Mouse (Mus musculus): ENCODE results near the gene Fgfr2. TPM values are rescaled to one million over a fixed set of nuclear protein-coding genes. Genes with fewer than 3 reads are reported as not detected.

Fgfr2 gene
- polyA plus RNA-seq, 1 experiment from 2014 or later: 104 TPM

DNA sequence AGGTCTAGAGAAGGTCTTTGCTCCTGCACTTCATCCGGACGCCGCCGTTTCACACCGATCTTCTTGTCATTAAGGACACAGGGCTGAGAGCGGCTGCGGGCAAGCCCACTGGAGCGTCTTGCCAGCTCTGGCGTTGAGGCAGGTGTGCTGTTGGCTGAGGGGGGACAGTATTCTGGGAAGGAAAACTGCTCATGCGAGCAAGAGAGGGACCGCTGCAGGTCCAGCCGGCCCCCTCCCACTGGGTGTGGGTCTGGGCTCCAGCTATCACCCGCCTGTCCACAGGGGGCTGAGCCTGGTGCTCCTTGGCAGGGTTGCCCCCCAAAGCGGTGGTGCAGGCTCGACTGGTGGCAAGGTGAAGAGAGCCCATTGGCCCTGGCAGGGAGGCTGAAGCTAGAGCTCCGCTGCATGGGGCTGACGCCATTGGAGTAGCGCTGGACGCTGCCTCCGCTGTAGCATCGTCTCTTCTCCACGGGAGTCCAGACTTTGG is 363.7 kb downstream of the Fgfr2 start:
- Histone ChIP-seq H3K4me1 (peaks cover 6% of the 10 kb centered on the region; the same call in 1 of the 2 replicates), H3K4me3 (replicated peaks) (no peak overlapping the region), H3K9me3 (no peaks in the 10 kb centered on the region), H3K36me3 (peaks cover 2% of the 10 kb centered on the region; the same call in 1 of the 2 replicates), H3K9ac (no peak overlapping the region), H3K27ac (no peak overlapping the region), H3K4me2 (no peak overlapping the region), H3K27me3 (replicated peaks) (no peaks in the 10 kb centered on the region)
- no peak for ATAC-seq (ENCODE audit: insufficient read depth, low FRiP score, low read depth)
- WGBS: 94% methylated on average over 22 of the region's 22 CpGs

- Histone ChIP-seq H3K4me1 (peaks cover 12% of the 10 kb centered on the region), H3K27me3 (replicated peaks) (no peaks in the 10 kb centered on the region), H3K4me2 (no peak overlapping the region), H3K9me3 (no peaks in the 10 kb centered on the region), H3K27ac (no peak overlapping the region), H3K9ac (no peak overlapping the region), H3K36me3 (peaks cover 2% of the 10 kb centered on the region; the same call in 1 of the 2 replicates), H3K4me3 (replicated peaks) (no peak overlapping the region)
- WGBS: 55% methylated on average over 5 of the region's 5 CpGs
- no peak for ATAC-seq (ENCODE audit: insufficient read depth, low FRiP score, low read depth)
These were observed 364.3 kb downstream of the Fgfr2 start for GRCm38 (mm10) chr7:132758875-132759274.

- peak; percentile 32 for ATAC-seq (ENCODE audit: insufficient read depth, low FRiP score, low read depth)
- peaks cover 17% of the 10 kb centered on the region for H3K4me1 ChIP-seq
- H3K27me3 ChIP-seq (replicated peaks): no peaks in the 10 kb centered on the region
- H3K9me3 ChIP-seq: no peaks in the 10 kb centered on the region
- H3K36me3 ChIP-seq: peaks cover 2% of the 10 kb centered on the region; the same call in 1 of the 2 replicates
- 82% methylated on average over 5 of the region's 5 CpGs for WGBS
- H3K4me2 ChIP-seq: no peak overlapping the region
- no peak overlapping the region for H3K9ac ChIP-seq
- no peak overlapping the region for H3K27ac ChIP-seq
- H3K4me3 ChIP-seq (replicated peaks): no peak overlapping the region
These were observed 366.8 kb downstream of the Fgfr2 start for GRCm38 (mm10) chr7:132756325-132756724.

- H3K9me3 ChIP-seq: no peaks in the 10 kb centered on the region
- no peak overlapping the region for H3K4me2 ChIP-seq
- peak overlapping the region; percentile 23; the same call in 1 of the 2 replicates for H3K27ac ChIP-seq
- no peak overlapping the region for H3K9ac ChIP-seq
- 54% methylated on average over 3 of the region's 3 CpGs for WGBS
- H3K4me3 ChIP-seq (replicated peaks): no peak overlapping the region
- peaks cover 17% of the 10 kb centered on the region for H3K4me1 ChIP-seq
- peak; percentile 37; the same call in 1 of the 2 replicates for ATAC-seq (ENCODE audit: insufficient read depth, low FRiP score, low read depth)
- H3K27me3 ChIP-seq (replicated peaks): no peaks in the 10 kb centered on the region
- H3K36me3 ChIP-seq: peaks cover 2% of the 10 kb centered on the region; the same call in 1 of the 2 replicates
These were observed 368.8 kb downstream of the Fgfr2 start for GRCm38 (mm10) chr7:132754389-132754750.

DNA sequence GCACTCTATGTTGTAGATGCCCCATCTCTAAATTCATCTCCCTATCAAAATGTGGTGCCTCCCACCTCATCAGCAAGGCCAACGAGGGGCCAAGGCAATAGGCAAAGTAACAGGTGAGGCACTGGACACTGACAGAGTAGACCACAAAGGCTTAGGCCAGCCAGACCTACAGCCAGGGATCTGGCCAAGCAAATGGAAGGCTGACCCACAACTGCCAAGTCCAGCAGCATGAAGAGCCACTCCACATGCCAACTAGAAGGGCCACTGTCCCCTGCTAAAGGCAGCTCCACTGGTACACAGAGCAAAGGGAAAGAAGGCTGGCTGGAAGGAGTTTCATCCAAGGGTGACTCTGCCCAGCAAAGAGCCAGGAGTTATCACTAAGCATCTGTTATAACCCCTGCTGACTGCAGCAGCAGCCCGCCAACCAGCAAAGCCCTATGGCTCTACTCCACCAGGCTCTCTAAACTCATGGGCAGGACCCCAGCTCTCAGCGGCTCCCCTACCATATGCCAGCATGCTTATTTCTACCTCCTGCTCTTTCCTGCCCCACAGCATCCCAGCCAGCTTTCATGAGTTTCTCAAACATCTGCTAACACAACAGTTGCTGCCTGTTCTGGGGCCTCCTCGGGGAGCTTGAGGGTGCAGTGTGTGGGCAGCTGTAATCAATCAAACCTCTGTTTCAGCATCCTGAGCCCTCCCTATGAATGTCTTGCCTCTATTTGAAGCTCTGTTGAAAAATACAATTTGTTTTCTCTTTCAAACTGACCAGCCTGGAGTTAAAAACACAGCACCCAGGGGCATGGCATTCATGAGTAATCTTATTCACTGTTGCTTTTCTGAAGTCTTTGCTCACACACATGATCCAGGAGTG is 369.4 kb downstream of the Fgfr2 start:
- Histone ChIP-seq H3K27me3 (replicated peaks) (no peaks in the 10 kb centered on the region), H3K27ac (peak overlapping the region; percentile 23; the same call in 1 of the 2 replicates), H3K4me3 (replicated peaks) (no peak overlapping the region), H3K9me3 (no peaks in the 10 kb centered on the region), H3K4me1 (peaks cover 17% of the 10 kb centered on the region), H3K4me2 (no peak overlapping the region), H3K36me3 (peaks cover 2% of the 10 kb centered on the region; the same call in 1 of the 2 replicates), H3K9ac (no peak overlapping the region)
- 0 out of 2 replicates have a peak, but pooled peaks have one; percentile 20 for ATAC-seq (ENCODE audit: insufficient read depth, low FRiP score, low read depth)
- 54% methylated on average over 4 of the region's 4 CpGs for WGBS

DNA sequence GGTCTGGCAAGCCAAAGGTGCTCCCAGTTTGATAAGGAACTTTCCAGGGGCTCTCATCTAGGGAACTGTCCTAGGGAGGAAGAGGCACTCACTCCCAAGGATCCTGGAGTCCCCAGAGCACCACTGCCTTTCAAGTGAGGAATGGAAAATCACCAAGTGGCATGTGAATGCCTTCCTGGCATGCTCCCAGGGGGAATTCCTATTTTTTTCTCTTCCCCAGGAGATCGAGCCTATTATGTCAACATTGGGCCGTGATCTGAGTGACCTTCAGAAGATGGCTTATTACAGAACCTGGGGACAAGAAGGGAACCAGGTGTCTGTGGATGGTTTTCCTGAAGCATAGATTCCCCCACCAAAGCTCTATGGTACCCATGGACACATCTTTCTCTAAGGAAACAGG is 371.4 kb downstream of the Fgfr2 start:
- Histone ChIP-seq H3K36me3 (no peaks in the 10 kb centered on the region), H3K4me2 (no peak overlapping the region), H3K9me3 (no peaks in the 10 kb centered on the region), H3K27ac (no peak overlapping the region), H3K27me3 (replicated peaks) (no peaks in the 10 kb centered on the region), H3K4me3 (replicated peaks) (no peak overlapping the region), H3K4me1 (peaks cover 23% of the 10 kb centered on the region), H3K9ac (no peak overlapping the region)
- WGBS: 59% methylated on average over 2 of the region's 2 CpGs
- ATAC-seq (ENCODE audit: insufficient read depth, low FRiP score, low read depth): no peak

GRCm38 (mm10) chr7:132749504-132749903 is 373.6 kb downstream of the Fgfr2 start:
- Histone ChIP-seq H3K4me1 (peaks cover 17% of the 10 kb centered on the region), H3K27ac (no peak overlapping the region), H3K9me3 (no peaks in the 10 kb centered on the region), H3K36me3 (no peaks in the 10 kb centered on the region), H3K27me3 (replicated peaks) (no peaks in the 10 kb centered on the region), H3K4me2 (no peak overlapping the region), H3K9ac (no peak overlapping the region), H3K4me3 (replicated peaks) (no peak overlapping the region)
- no peak for ATAC-seq (ENCODE audit: insufficient read depth, low FRiP score, low read depth)
- 87% methylated on average over 11 of the region's 11 CpGs for WGBS

GRCm38 (mm10) chr7:132748076-132748769 is 374.9 kb downstream of the Fgfr2 start:
- no peaks in the 10 kb centered on the region for H3K36me3 ChIP-seq
- H3K27ac ChIP-seq: peak overlapping the region; percentile 18; the same call in 1 of the 2 replicates
- ATAC-seq (ENCODE audit: insufficient read depth, low FRiP score, low read depth): no peak
- H3K27me3 ChIP-seq (replicated peaks): no peaks in the 10 kb centered on the region
- H3K4me2 ChIP-seq: no peak overlapping the region
- no peaks in the 10 kb centered on the region for H3K9me3 ChIP-seq
- H3K4me1 ChIP-seq: 0 out of 2 replicates have a peak, but pooled peaks cover 5% of the 10 kb centered on the region
- no peak overlapping the region for H3K4me3 ChIP-seq (replicated peaks)
- no peak overlapping the region for H3K9ac ChIP-seq
- 61% methylated on average over 3 of the region's 3 CpGs for WGBS

DNA sequence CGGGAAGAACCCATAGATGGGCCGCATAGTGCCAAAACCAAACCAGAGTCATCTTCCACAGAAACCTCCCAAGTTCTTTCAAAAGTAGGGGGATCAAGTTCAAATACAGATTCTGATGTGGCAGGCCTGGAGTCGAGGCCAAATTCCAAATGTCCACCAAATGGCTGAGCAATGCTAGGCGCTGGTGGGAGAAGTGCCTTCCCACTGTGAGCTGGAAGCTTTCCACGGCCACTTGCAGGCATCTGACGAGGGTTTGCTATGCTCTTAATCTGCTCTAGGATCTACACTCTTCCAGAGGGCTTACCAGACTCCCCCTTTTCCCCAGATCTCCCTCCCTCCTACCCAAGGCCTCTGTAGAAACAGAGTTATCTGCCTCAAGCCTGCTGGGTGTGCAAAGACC is 376.1 kb downstream of the Fgfr2 start:
- Histone ChIP-seq H3K9me3 (no peaks in the 10 kb centered on the region), H3K36me3 (no peaks in the 10 kb centered on the region), H3K4me2 (no peak overlapping the region), H3K9ac (no peak overlapping the region), H3K27ac (no peak overlapping the region), H3K4me1 (0 out of 2 replicates have a peak, but pooled peaks cover 5% of the 10 kb centered on the region), H3K4me3 (replicated peaks) (no peak overlapping the region), H3K27me3 (replicated peaks) (no peaks in the 10 kb centered on the region)
- 67% methylated on average over 6 of the region's 6 CpGs for WGBS
- no peak for ATAC-seq (ENCODE audit: insufficient read depth, low FRiP score, low read depth)

DNA sequence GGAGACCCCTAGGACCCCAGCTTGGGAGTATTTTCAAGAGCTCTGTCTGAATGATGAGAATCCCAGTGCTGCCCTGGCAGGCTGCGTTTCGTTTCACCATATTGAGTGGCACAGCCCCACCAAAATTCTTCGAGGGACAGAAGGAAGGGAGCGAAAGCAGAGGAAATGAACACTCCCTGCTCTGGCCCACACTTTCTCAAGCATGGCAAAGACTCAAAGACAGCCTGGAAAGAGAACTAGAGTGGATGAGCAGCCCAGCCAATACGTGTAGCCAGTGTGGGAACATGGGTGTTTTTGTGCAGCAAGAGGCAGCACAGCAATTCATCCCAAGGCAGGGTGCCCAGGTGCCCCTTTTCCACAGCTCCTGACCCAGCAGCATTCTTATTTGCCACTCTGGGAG is 380.2 kb downstream of the Fgfr2 start:
- WGBS: 83% methylated on average over 5 of the region's 5 CpGs
- H3K4me1 ChIP-seq: 0 out of 2 replicates have a peak, but pooled peaks cover 5% of the 10 kb centered on the region
- no peak overlapping the region for H3K27ac ChIP-seq
- H3K36me3 ChIP-seq: no peaks in the 10 kb centered on the region
- H3K27me3 ChIP-seq (replicated peaks): no peaks in the 10 kb centered on the region
- no peak overlapping the region for H3K4me2 ChIP-seq
- no peak overlapping the region for H3K9ac ChIP-seq
- no peak overlapping the region for H3K4me3 ChIP-seq (replicated peaks)
- no peaks in the 10 kb centered on the region for H3K9me3 ChIP-seq
- no peak for ATAC-seq (ENCODE audit: insufficient read depth, low FRiP score, low read depth)

- Histone ChIP-seq H3K27me3 (replicated peaks) (no peaks in the 10 kb centered on the region), H3K9me3 (no peaks in the 10 kb centered on the region), H3K4me1 (peaks cover 15% of the 10 kb centered on the region), H3K36me3 (no peaks in the 10 kb centered on the region), H3K27ac (no peak overlapping the region), H3K4me2 (no peak overlapping the region), H3K9ac (no peak overlapping the region), H3K4me3 (replicated peaks) (no peak overlapping the region)
- ATAC-seq (ENCODE audit: insufficient read depth, low FRiP score, low read depth): no peak
- WGBS: 65% methylated on average over 6 of the region's 6 CpGs
These were observed 383.3 kb downstream of the Fgfr2 start for GRCm38 (mm10) chr7:132739829-132740228.

- Histone ChIP-seq H3K36me3 (no peaks in the 10 kb centered on the region), H3K4me3 (replicated peaks) (no peak overlapping the region), H3K4me2 (no peak overlapping the region), H3K27me3 (replicated peaks) (no peaks in the 10 kb centered on the region), H3K9ac (no peak overlapping the region), H3K4me1 (peaks cover 17% of the 10 kb centered on the region), H3K27ac (no peak overlapping the region), H3K9me3 (no peaks in the 10 kb centered on the region)
- WGBS: 87% methylated on average over 6 of the region's 6 CpGs
- peak; percentile 71; the same call in 1 of the 2 replicates for ATAC-seq (ENCODE audit: insufficient read depth, low FRiP score, low read depth)
These were observed 384.3 kb downstream of the Fgfr2 start for GRCm38 (mm10) chr7:132738844-132739243.
